Mouse (Mus musculus) embryonic facial prominence, embryonic 14.5 days (tissue): ENCODE data around the gene Med20. TPM values are rescaled to one million over a fixed set of nuclear protein-coding genes. Genes with fewer than 3 reads are reported as not detected.
A peak's percentile ranks its signal among the peaks of the same experiment; 100 is the strongest.

ENCODE experiments used
- ATAC-seq: fragments of 200-750 bp; cut with Nextera tagmentation; 2 replicates; pipeline ENCODE4 v1.8.0; 2017; ENCODE audit warnings: low read depth, moderate number of reproducible peaks, moderate TSS enrichment
- DNase-seq: peaks from one replicate; pipeline ENCODE4 v3.0.0-alpha.2; 2015; ENCODE audit warnings: low spot score
- H3K27ac ChIP-seq: fragments of 300-500 bp; sonication (generic); replicated peaks from 2 replicates; pipeline ENCODE4 v1.5.1; 2014; ENCODE audit warnings: low read depth, mild to moderate bottlenecking, low read length, moderate library complexity
- H3K27me3 ChIP-seq: fragments of 300-500 bp; sonication (generic); replicated peaks from 2 replicates; pipeline ENCODE4 v1.6.1; 2014; ENCODE audit warnings: low read length; ENCODE audit not compliant: control insufficient read depth, insufficient read depth
- H3K36me3 ChIP-seq: fragments of 300-500 bp; sonication (generic); 2 replicates; pipeline ENCODE4 v1.6.1; 2014; ENCODE audit warnings: low read length, mixed read lengths; ENCODE audit not compliant: control insufficient read depth, insufficient read depth
- H3K4me1 ChIP-seq: fragments of 300-500 bp; sonication (generic); 2 replicates; pipeline ENCODE4 v1.6.1; 2014; ENCODE audit warnings: antibody characterized with exemption, low read length; ENCODE audit not compliant: control insufficient read depth, insufficient read depth
- H3K4me2 ChIP-seq: fragments of 300-500 bp; sonication (generic); 2 replicates; pipeline ENCODE4 v1.6.1; 2014; ENCODE audit warnings: low read depth, mild to moderate bottlenecking, low read length, moderate library complexity, mixed read lengths
- H3K4me3 ChIP-seq: fragments of 300-500 bp; sonication (generic); 2 replicates; pipeline ENCODE4 v1.5.1; 2014; ENCODE audit warnings: low read depth, mild to moderate bottlenecking, low read length
- H3K9ac ChIP-seq: fragments of 300-500 bp; sonication (generic); 2 replicates; pipeline ENCODE4 v1.6.1; 2014; ENCODE audit warnings: low read depth, mild to moderate bottlenecking, low read length, moderate library complexity, mixed read lengths
- H3K9me3 ChIP-seq: fragments of 300-500 bp; sonication (generic); 2 replicates; pipeline ENCODE4 v1.6.1; 2016; ENCODE audit warnings: low read length; ENCODE audit not compliant: control insufficient read depth
- WGBS: fragments of 180-500 bp; shearing (Covaris S2); extraction: QIAGEN DNeasy Blood & Tissue Kit; methylation state at CpG from one replicate; pipeline ENCODE4 v1.1.7; 2014; 5-methylcytosine and 5-hydroxymethylcytosine counted together
- polyA plus RNA-seq: library from polyadenylated mRNA; unstranded; fragments of >200 nt; fragmentation: Nextera tagmentation; extraction: Ambion mirVana; gene quantifications from 2 replicates; pipeline ENCODE4 v1.2.1, GENCODE M21; 2014

Gene Med20
- polyA plus RNA-seq = 47.7 and 50.2 TPM in 2 replicates

GRCm38 (mm10) chr17:47610849-47611660, at the start of gene Med20, which contains the start of the genes Bysl and Gm20517:
Gene Med20, plus strand, starts transcription at chr17:47611582.
Gene Bysl, minus strand, starts transcription at chr17:47611492.
Gene Gm20517, plus strand, starts transcription at chr17:47611589.
- ATAC-seq = peak; percentile 96
- peaks cover 51% of the 10 kb centered on the region for H3K36me3 ChIP-seq
- under 1% methylated on average over 59 of the region's 59 CpGs for WGBS

GRCm38 (mm10) chr17:47562875-47563274, 48.5 kb upstream of the Med20 start:
- 77% methylated on average over 6 of the region's 6 CpGs for WGBS
- Histone ChIP-seq H3K9ac (no peak overlapping the region), H3K4me2 (no peak overlapping the region), H3K4me3 (no peak overlapping the region), H3K27me3 (no peaks in the 10 kb centered on the region), H3K27ac (no peak overlapping the region), H3K4me1 (no peaks in the 10 kb centered on the region), H3K9me3 (no peaks in the 10 kb centered on the region), H3K36me3 (no peaks in the 10 kb centered on the region)
- no peak for DNase-seq
- ATAC-seq = no peak

More at GRCm38 (mm10) chr17:47610849-47611660, at the start of gene Med20, which contains the start of the genes Bysl and Gm20517:
- no peaks in the 10 kb centered on the region for H3K9me3 ChIP-seq
- H3K27ac ChIP-seq = peak within 1 kb of the TSS; percentile 65
- peak within 1 kb of the TSS; percentile 93 for H3K4me3 ChIP-seq
- peak; percentile 98 for DNase-seq
- H3K4me2 ChIP-seq = peak within 1 kb of the TSS; percentile 95
- peak within 1 kb of the TSS; percentile 87 for H3K9ac ChIP-seq
- H3K27me3 ChIP-seq = no peaks in the 10 kb centered on the region
- peaks cover 20% of the 10 kb centered on the region for H3K4me1 ChIP-seq

DNA sequence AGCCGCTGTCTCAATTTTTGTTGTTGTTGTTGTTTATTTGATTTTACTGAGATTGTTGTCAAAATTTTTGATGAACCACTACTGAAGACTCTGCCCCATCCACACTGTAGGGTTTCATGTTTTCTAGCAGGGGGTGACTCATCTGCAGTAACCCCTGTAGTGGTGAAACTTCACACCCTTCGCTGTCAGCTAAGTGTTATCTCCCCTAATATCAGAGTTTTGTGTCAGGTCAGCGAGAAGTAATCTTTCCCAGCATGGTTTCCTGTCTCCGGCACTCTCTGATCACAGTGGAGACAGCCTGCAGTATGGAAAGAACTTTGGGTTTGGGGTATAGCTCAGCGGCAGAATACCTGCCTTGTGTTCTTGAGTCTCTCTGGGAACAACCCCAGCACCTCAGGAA, 46.8 kb upstream of the Med20 start:
- ATAC-seq (no peak), DNase-seq (no peak)
- H3K9me3 ChIP-seq = no peaks in the 10 kb centered on the region
- H3K27me3 ChIP-seq = no peaks in the 10 kb centered on the region
- 75% methylated on average over 5 of the region's 5 CpGs for WGBS
- H3K36me3 ChIP-seq = no peaks in the 10 kb centered on the region
- no peak overlapping the region for H3K27ac ChIP-seq
- H3K9ac ChIP-seq = no peak overlapping the region
- H3K4me1 ChIP-seq = no peaks in the 10 kb centered on the region
- no peak overlapping the region for H3K4me2 ChIP-seq
- no peak overlapping the region for H3K4me3 ChIP-seq

DNA sequence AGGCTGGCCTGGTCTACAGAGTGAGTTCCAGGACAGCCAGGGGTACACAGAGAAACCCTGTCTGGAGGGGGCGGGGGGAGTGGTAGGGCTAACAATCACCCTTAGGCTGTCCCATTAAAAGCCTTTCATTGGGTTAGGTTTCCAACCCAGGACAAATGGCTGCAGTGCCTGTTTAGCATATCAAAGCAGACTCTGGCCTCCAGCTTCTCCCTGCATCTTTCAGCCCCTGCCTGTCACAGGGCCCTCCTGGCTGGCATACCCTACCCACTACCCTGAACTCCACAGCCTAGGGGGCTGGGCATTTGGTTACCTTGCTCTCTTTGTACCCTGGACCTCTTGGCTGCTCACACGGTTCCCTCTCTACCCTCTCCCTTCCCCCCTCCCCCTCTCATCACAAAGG, 45.2 kb upstream of the Med20 start:
- no peaks in the 10 kb centered on the region for H3K9me3 ChIP-seq
- H3K4me3 ChIP-seq = no peak overlapping the region
- H3K36me3 ChIP-seq = no peaks in the 10 kb centered on the region
- H3K27ac ChIP-seq = no peak overlapping the region
- WGBS = 39% methylated on average over 2 of the region's 2 CpGs
- no peaks in the 10 kb centered on the region for H3K4me1 ChIP-seq
- DNase-seq (no peak), ATAC-seq (no peak)
- H3K4me2 ChIP-seq = no peak overlapping the region
- no peaks in the 10 kb centered on the region for H3K27me3 ChIP-seq
- H3K9ac ChIP-seq = no peak overlapping the region

GRCm38 (mm10) chr17:47567271-47567670, 44.1 kb upstream of the Med20 start:
- H3K9ac ChIP-seq = no peak overlapping the region
- no peaks in the 10 kb centered on the region for H3K4me1 ChIP-seq
- peak; percentile 21 for DNase-seq
- no peak overlapping the region for H3K4me2 ChIP-seq
- no peak overlapping the region for H3K4me3 ChIP-seq
- no peaks in the 10 kb centered on the region for H3K9me3 ChIP-seq
- WGBS = 63% methylated on average over 3 of the region's 3 CpGs
- ATAC-seq = no peak
- H3K36me3 ChIP-seq = no peaks in the 10 kb centered on the region
- H3K27ac ChIP-seq = no peak overlapping the region
- H3K27me3 ChIP-seq = no peaks in the 10 kb centered on the region

GRCm38 (mm10) chr17:47568389-47568788, 43.0 kb upstream of the Med20 start:
- Histone ChIP-seq H3K36me3 (no peaks in the 10 kb centered on the region), H3K27me3 (no peaks in the 10 kb centered on the region), H3K4me1 (no peaks in the 10 kb centered on the region), H3K9ac (no peak overlapping the region), H3K27ac (no peak overlapping the region), H3K4me3 (no peak overlapping the region), H3K4me2 (no peak overlapping the region), H3K9me3 (no peaks in the 10 kb centered on the region)
- WGBS = 91% methylated on average over 3 of the region's 3 CpGs
- ATAC-seq (no peak), DNase-seq (no peak)

DNA sequence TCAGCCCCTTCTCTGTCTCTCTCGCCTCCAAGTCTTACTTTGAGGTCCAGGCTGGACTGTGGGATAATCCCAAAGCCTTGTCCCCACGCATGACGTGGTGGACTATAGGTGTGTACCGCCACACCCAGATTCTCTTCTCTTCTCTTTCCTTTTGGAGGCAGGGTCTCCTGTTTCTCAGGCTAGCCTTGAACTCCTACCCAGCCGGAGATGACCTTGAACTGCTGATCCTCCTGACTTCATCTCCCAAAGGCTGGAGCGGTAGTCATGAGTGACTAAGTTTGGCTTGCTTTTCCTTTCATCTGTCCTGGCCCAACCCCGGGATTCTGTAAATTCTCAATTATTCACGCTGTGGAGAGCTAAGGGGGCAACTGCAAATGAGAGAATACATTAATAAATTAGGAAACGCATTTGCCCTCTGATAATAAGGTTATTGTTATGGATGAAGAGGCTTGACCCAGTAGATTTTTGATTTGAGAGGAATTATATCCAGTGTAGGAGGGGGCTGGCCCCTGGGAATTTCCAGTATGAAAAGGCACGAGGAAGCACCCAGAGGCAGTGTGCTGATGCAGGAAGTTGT, 42.3 kb upstream of the Med20 start:
- Histone ChIP-seq H3K4me1 (no peaks in the 10 kb centered on the region), H3K4me2 (no peak overlapping the region), H3K27ac (no peak overlapping the region), H3K9ac (no peak overlapping the region), H3K9me3 (no peaks in the 10 kb centered on the region), H3K27me3 (no peaks in the 10 kb centered on the region), H3K36me3 (no peaks in the 10 kb centered on the region), H3K4me3 (no peak overlapping the region)
- peak; percentile 19 for DNase-seq
- WGBS = 73% methylated on average over 10 of the region's 10 CpGs
- no peak for ATAC-seq

GRCm38 (mm10) chr17:47571621-47572020, 39.8 kb upstream of the Med20 start:
- no peaks in the 10 kb centered on the region for H3K4me1 ChIP-seq
- no peak overlapping the region for H3K9ac ChIP-seq
- 35% methylated on average over 7 of the region's 7 CpGs for WGBS
- H3K27me3 ChIP-seq = no peaks in the 10 kb centered on the region
- H3K9me3 ChIP-seq = no peaks in the 10 kb centered on the region
- H3K27ac ChIP-seq = no peak overlapping the region
- ATAC-seq = no peak
- H3K4me2 ChIP-seq = no peak overlapping the region
- no peak overlapping the region for H3K4me3 ChIP-seq
- no peak for DNase-seq
- H3K36me3 ChIP-seq = no peaks in the 10 kb centered on the region
